ENCODE assay signal across 8 mouse cellular contexts in the genomic region with DNA sequence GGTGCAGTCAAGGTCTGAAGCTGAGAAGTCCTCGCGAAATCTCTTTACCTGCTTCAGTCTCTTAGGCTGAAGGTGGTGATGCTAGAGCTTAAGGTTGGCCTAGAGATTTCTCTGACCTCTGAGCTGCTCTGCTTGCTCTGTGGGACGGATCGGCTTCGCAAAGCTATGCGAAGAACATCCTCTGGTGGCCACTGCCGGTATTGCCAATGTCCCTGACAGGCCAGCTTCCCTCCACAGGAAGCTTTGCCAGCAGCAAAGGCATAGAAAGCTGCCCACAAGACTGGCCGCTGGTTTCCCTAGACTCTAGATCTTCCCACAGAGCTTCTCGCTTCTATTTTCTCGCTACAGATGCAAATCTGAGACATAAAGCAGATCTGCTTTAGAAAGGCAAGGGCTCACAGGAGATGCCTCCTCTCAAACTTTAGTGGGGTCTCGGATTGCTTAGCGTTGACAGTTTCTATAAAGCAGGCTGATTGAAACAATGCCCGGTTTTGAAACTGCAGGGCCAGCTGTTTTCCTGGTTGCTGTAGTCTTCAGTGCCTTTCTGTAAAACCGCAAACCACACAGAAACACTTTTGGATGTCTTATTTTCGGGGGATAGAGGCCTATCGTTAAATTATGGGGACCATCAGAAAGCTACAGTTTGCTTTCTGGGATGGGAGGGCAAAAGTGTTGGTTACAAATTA.
DNase-seq lines count a peak whose midpoint lies in the region; ATAC-seq and TF ChIP-seq lines count a peak whose summit lies in the region.

No protein-coding gene starts in this region.

- DNase-seq in adrenal gland, adult (ENCODE audit: inconsistent age in 2 of 2, low spot score in 1 of 2): peak; percentile 36 to 83
- peak; percentile 39 for DNase-seq in gastrocnemius, postnatal 25 days
- DNase-seq in left cerebral cortex, adult 8-10 months (ENCODE audit: low spot score in 2 of 2): peak; percentile 35 to 73
- DNase-seq in mesoderm, embryonic 11.5 days (ENCODE audit: low read depth, low spot score): peak; percentile 82
- DNase-seq in right cerebral cortex, postnatal 36 days (ENCODE audit: low spot score in 2 of 2): peak; percentile 40 to 57
- peak; percentile 60 for DNase-seq in yolk sac, embryonic 10.5 days (ENCODE audit: low spot score)

- H3K27ac ChIP-seq in cortical plate, adult 2 months (ENCODE audit: insufficient read depth, low read length): no peak overlapping the region

- TF ChIP-seq POLR2A in cortical plate, adult 2 months (IDR thresholded peaks at IDR 0.05; ENCODE audit: extremely low read depth, insufficient read depth, low read length): no peak

- ATAC-seq in inflammation-experienced regulatory T-cells, adult 6 months: peak; percentile 88

- no peak overlapping the region for H3K4me3 ChIP-seq in cortical plate, adult 2 months (ENCODE audit: insufficient read depth, low read length)

- peak; percentile 79 for TF ChIP-seq CTCF in cortical plate, adult 2 months (IDR thresholded peaks at IDR 0.05; ENCODE audit: extremely low read depth, insufficient read depth, low read length)

- H3K4me1 ChIP-seq in cortical plate, adult 2 months (ENCODE audit: control insufficient read depth, insufficient read depth, low read length): no peaks in the 10 kb centered on the region
